Mouse (Mus musculus): ENCODE data around the gene Prrx1. TPM values are rescaled to one million over a fixed set of nuclear protein-coding genes. Genes with fewer than 3 reads are reported as not detected.
A peak's percentile ranks its signal among the peaks of the same experiment; 100 is the strongest.

The Prrx1 gene
- total and polyA plus RNA-seq, 3 experiments = not detected

- TF ChIP-seq HCFC1 (IDR thresholded peaks at IDR 0.05; ENCODE audit: low read depth, low read length) = no peak
- no peak for TF ChIP-seq SIN3A (IDR thresholded peaks at IDR 0.05; ENCODE audit: low read length)
- no peak for TF ChIP-seq POLR2A (IDR thresholded peaks at IDR 0.05; ENCODE audit: control insufficient read depth in 1 of 2, insufficient read depth in 1 of 2, low read depth in 1 of 2, low read length in 2 of 2, poor library complexity in 1 of 2)
- no peak for TF ChIP-seq USF1 (IDR thresholded peaks at IDR 0.05; ENCODE audit: low read depth, low read length)
- H3K36me3 ChIP-seq (ENCODE audit: control insufficient read depth in 1 of 2, insufficient read depth in 2 of 2, low read length in 2 of 2) = no peaks in the 10 kb centered on the region
These were observed 37.5 kb upstream of the Prrx1 start for GRCm38 (mm10) chr1:163350988-163351387.

GRCm38 (mm10) chr1:163345541-163345940, 32.0 kb upstream of the Prrx1 start:
- no peak for DNase-seq (ENCODE audit: low read depth, low spot score)
- Histone ChIP-seq H3K36me3 (ENCODE audit: control insufficient read depth in 1 of 2, insufficient read depth in 2 of 2, low read length in 2 of 2) (no peaks in the 10 kb centered on the region), H3K79me2 (ENCODE audit: control insufficient read depth, insufficient read depth, low read length, poor library complexity) (no peaks in the 10 kb centered on the region), H3K9me3 (replicated peaks; ENCODE audit: insufficient read depth, low read length) (no peaks in the 10 kb centered on the region), H3K4me1 (ENCODE audit: control insufficient read depth in 1 of 2, insufficient read depth in 2 of 2, low read length in 2 of 2) (no peaks in the 10 kb centered on the region), H3K27me3 (ENCODE audit: control insufficient read depth in 1 of 2, insufficient read depth in 2 of 2, low read length in 2 of 2) (no peaks in the 10 kb centered on the region), H3K4me3 (ENCODE audit: control insufficient read depth in 1 of 2, insufficient read depth in 1 of 2, low read depth in 2 of 2, low read length in 2 of 2) (no peak overlapping the region), H3K27ac (ENCODE audit: control insufficient read depth, low read depth, low read length) (no peak overlapping the region), H3K9ac (ENCODE audit: control insufficient read depth, low read depth, low read length, poor library complexity, severe bottlenecking) (no peak overlapping the region)
- no peak for TF ChIP-seq RAD21 (IDR thresholded peaks at IDR 0.05; ENCODE audit: low read depth, low read length)
- no peak for TF ChIP-seq KAT2A (conservative IDR thresholded peaks at IDR 0.05; ENCODE audit: low read depth, low read length)
- no peak for TF ChIP-seq CTCF (IDR thresholded peaks at IDR 0.05 in 2 of 3, conservative IDR thresholded peaks at IDR 0.05 in 1 of 3; ENCODE audit: control insufficient read depth in 1 of 3, insufficient read depth in 1 of 3, low read depth in 2 of 3, low read length in 3 of 3, poor library complexity in 1 of 3, severe bottlenecking in 1 of 3)
- TF ChIP-seq SMC3 (IDR thresholded peaks at IDR 0.05; ENCODE audit: low read depth, low read length) = no peak
- no peak for TF ChIP-seq EP300 (IDR thresholded peaks at IDR 0.05; ENCODE audit: low read depth in 1 of 2, low read length in 2 of 2)
- TF ChIP-seq BHLHE40 (IDR thresholded peaks at IDR 0.05; ENCODE audit: borderline replicate concordance, low read depth, low read length) = no peak
- TF ChIP-seq GATA1 (IDR thresholded peaks at IDR 0.05; ENCODE audit: low read depth, low read length) = no peak
- no peak for TF ChIP-seq NRF1 (IDR thresholded peaks at IDR 0.05; ENCODE audit: insufficient read depth, low read depth, low read length, poor library complexity, severe bottlenecking)
- no peak for TF ChIP-seq MAFK (IDR thresholded peaks at IDR 0.05; ENCODE audit: borderline replicate concordance, low read depth, low read length)

More at GRCm38 (mm10) chr1:163350988-163351387, 37.5 kb upstream of the Prrx1 start:
- Histone ChIP-seq H3K9me3 (replicated peaks; ENCODE audit: insufficient read depth, low read length) (no peaks in the 10 kb centered on the region), H3K4me3 (ENCODE audit: control insufficient read depth in 1 of 2, insufficient read depth in 1 of 2, low read depth in 2 of 2, low read length in 2 of 2) (no peak overlapping the region), H3K79me2 (ENCODE audit: control insufficient read depth, insufficient read depth, low read length, poor library complexity) (no peaks in the 10 kb centered on the region), H3K27me3 (ENCODE audit: control insufficient read depth in 1 of 2, insufficient read depth in 2 of 2, low read length in 2 of 2) (no peaks in the 10 kb centered on the region), H3K27ac (ENCODE audit: control insufficient read depth, low read depth, low read length) (no peak overlapping the region), H3K9ac (ENCODE audit: control insufficient read depth, low read depth, low read length, poor library complexity, severe bottlenecking) (no peak overlapping the region), H3K4me1 (ENCODE audit: control insufficient read depth in 1 of 2, insufficient read depth in 2 of 2, low read length in 2 of 2) (no peaks in the 10 kb centered on the region)
- DNase-seq (ENCODE audit: low read depth, low spot score) = no peak

- H3K4me3 ChIP-seq (ENCODE audit: control insufficient read depth in 1 of 2, insufficient read depth in 1 of 2, low read depth in 2 of 2, low read length in 2 of 2) = no peak overlapping the region
- H3K36me3 ChIP-seq (ENCODE audit: control insufficient read depth in 1 of 2, insufficient read depth in 2 of 2, low read length in 2 of 2) = 0 out of 4 replicates have a peak, but pooled peaks cover 0 to under 1% of the 10 kb centered on the region in 2 experiments
- TF ChIP-seq CTCF (IDR thresholded peaks at IDR 0.05 in 2 of 3, conservative IDR thresholded peaks at IDR 0.05 in 1 of 3; ENCODE audit: control insufficient read depth in 1 of 3, insufficient read depth in 1 of 3, low read depth in 2 of 3, low read length in 3 of 3, poor library complexity in 1 of 3, severe bottlenecking in 1 of 3) (peak in 2 of 3 experiments; percentile 18 to 22; a peak in 4 of 6 replicates), ZNF384 (IDR thresholded peaks at IDR 0.05; ENCODE audit: low read depth, low read length) (no peak), MXI1 (IDR thresholded peaks at IDR 0.05; ENCODE audit: low read depth, low read length) (no peak), USF2 (IDR thresholded peaks at IDR 0.05; ENCODE audit: borderline replicate concordance in 1 of 2, insufficient read depth in 1 of 2, low read depth in 1 of 2, low read length in 2 of 2) (no peak)
- no peak overlapping the region for H3K9ac ChIP-seq (ENCODE audit: control insufficient read depth, low read depth, low read length, poor library complexity, severe bottlenecking)
- H3K4me1 ChIP-seq (ENCODE audit: control insufficient read depth in 1 of 2, insufficient read depth in 2 of 2, low read length in 2 of 2) = peaks cover 0 to 2% of the 10 kb centered on the region in 2 experiments; a peak in 1 of 4 replicates
- no peaks in the 10 kb centered on the region for H3K9me3 ChIP-seq (replicated peaks; ENCODE audit: insufficient read depth, low read length)
- DNase-seq (ENCODE audit: low read depth, low spot score) = peak; percentile 42
- H3K27me3 ChIP-seq (ENCODE audit: control insufficient read depth in 1 of 2, insufficient read depth in 2 of 2, low read length in 2 of 2) = no peaks in the 10 kb centered on the region
- H3K27ac ChIP-seq (ENCODE audit: control insufficient read depth, low read depth, low read length) = no peak overlapping the region
- no peaks in the 10 kb centered on the region for H3K79me2 ChIP-seq (ENCODE audit: control insufficient read depth, insufficient read depth, low read length, poor library complexity)
These were observed 31.4 kb upstream of the Prrx1 start for GRCm38 (mm10) chr1:163344931-163345330.
